Mouse (Mus musculus): ENCODE measurements around the gene Hsf2bp.

DNA sequence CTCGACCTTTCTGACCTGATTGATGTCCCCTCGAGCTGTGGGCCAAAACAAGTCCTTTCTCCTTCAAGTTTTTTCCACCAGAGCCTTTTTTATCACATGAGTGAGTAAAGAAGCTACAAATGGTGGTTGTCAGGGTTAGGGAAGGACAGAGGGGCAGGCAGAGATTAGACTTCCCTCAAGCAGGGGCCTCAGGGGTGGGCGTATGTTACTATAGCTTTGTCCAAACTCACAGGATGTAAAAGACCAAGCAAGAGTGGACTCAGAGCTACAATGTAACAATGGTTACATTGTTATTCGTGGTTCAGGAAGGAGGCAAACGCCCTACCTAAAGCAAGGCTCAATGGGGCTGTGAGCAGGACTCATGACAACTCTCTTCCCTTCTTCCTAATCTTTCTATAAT, 137.2 kb downstream of the Hsf2bp start:
- TF ChIP-seq RCOR1 (conservative IDR thresholded peaks at IDR 0.05; ENCODE audit: low read depth, low read length) (no peak), USF2 (conservative IDR thresholded peaks at IDR 0.05; ENCODE audit: low read depth, low read length) (no peak)

All from CH12.LX (cell line).